Mouse (Mus musculus): ENCODE results near the gene Cpd.

- TF ChIP-seq RCOR1 (conservative IDR thresholded peaks at IDR 0.05; ENCODE audit: low read depth, low read length) (no peak), ZNF384 (IDR thresholded peaks at IDR 0.05; ENCODE audit: low read depth, low read length) (peak; percentile 23; the same call in 1 of the 2 replicates), CTCF (conservative IDR thresholded peaks at IDR 0.05 in 1 of 2, IDR thresholded peaks at IDR 0.05 in 1 of 2; ENCODE audit: low read depth in 2 of 2, low read length in 2 of 2) (peak; percentile 92 to 98), CHD2 (IDR thresholded peaks at IDR 0.05; ENCODE audit: low read length) (no peak), POLR2A (IDR thresholded peaks at IDR 0.05; ENCODE audit: low read depth, low read length) (no peak), POLR2AphosphoS2 (IDR thresholded peaks at IDR 0.05; ENCODE audit: low read depth, low read length) (no peak), EP300 (IDR thresholded peaks at IDR 0.05; ENCODE audit: low read length) (no peak), CHD1 (IDR thresholded peaks at IDR 0.05; ENCODE audit: low read depth, low read length) (no peak), HCFC1 (IDR thresholded peaks at IDR 0.05; ENCODE audit: low read depth, low read length) (no peak), NRF1 (IDR thresholded peaks at IDR 0.05; ENCODE audit: low read depth, low read length) (no peak), ETS1 (conservative IDR thresholded peaks at IDR 0.05; ENCODE audit: low read depth, low read length) (no peak), MAX (IDR thresholded peaks at IDR 0.05; ENCODE audit: low read length) (no peak)
Measured at GRCm38 (mm10) chr11:76789252-76789651, 57.6 kb downstream of the Cpd start.

Measured in CH12.LX (cell line).